Mouse (Mus musculus): ENCODE data around the gene Mta2.

DNA sequence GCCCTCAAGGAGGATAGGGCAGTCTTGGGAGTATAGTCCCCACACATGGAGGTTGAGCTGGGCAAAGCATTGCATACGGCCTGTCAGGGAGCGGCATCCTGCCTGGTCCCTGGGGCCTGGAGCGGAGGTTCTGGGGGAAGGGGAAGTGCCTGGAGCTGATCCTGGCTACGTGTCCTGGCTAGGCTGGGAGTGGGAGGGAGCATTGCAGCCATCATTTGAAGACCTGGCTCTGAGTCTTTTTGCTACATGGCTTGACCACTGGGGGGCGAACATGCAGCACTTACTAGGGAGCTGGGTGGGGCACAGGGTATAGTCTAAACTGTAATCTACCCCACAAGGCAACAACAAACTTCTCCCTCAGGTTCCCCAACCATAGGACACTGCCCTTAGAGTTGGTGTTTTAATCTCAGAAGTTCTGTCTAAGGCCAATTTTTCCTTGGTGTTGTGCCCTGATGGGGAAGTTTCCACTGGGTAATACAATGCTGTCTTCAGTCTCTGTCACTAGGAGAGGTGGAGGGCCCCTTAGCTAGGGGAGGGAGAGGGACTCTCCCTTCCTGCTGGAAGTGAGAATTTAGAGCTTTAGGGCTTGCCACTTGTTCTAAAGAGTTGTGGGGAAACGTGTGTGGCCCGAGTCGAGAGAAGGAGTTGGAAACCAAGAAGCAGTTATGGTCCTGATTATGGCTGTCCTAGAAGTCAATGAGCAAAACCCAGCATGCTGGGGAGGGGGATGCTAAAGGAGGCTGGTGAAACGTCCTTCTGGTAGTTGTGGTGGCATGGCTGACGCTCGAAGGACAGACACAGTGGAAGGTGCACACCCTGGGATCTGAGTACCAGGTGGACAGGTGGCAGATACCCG lies 51.3 kb downstream of the Mta2 start:
- TF ChIP-seq CTCF (IDR thresholded peaks at IDR 0.05; ENCODE audit: insufficient read depth, low read length) = peak; percentile 86
- no peak for TF ChIP-seq POLR2A (IDR thresholded peaks at IDR 0.05; ENCODE audit: borderline replicate concordance, extremely low read depth, low read depth, low read length)

All from lung, adult 2 months (tissue).